Mouse (Mus musculus): ENCODE measurements around the gene Capn2.

Gene Capn2

DNA sequence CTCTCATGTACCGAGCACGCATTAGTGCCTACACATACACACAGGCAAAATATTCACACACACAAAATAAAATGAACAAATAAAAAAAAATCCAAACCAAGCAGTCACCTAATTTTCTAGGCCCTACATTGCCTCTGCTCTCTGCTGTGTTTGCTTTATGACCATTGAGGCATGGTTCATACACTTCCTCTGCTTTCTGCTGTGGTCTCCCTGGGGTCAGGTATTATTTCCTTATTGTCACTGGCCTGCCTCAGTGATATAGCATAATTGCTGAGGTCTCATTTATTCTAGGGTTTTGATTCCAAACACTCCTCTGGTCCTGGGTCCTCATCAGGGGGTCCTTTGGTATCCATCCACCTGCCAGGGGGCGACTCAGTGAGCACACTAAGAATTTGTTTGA is 8.2 kb upstream of the Capn2 start:
- no peak for DNase-seq (ENCODE audit: low read depth, low spot score)

DNA sequence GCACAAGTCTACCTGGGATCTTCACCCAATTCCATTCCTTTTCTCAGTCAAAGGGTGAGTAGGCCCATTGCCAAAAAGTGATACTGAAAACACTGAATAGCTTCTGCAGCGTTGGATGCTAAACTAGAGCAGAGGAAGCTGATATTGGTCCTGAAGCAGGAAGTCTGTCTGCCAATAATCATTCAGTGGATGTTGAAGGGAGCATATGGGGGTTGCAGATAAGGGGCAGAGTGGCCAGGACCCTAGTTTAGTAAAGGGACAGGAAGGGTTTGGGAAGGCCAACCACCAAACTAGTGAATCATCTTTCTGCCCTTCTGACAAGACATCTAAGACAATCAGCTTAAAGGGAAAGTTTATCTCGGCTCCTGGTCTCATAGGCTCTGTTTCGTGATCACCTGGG is 6.3 kb upstream of the Capn2 start:
- no peak for DNase-seq (ENCODE audit: low read depth, low spot score)

DNA sequence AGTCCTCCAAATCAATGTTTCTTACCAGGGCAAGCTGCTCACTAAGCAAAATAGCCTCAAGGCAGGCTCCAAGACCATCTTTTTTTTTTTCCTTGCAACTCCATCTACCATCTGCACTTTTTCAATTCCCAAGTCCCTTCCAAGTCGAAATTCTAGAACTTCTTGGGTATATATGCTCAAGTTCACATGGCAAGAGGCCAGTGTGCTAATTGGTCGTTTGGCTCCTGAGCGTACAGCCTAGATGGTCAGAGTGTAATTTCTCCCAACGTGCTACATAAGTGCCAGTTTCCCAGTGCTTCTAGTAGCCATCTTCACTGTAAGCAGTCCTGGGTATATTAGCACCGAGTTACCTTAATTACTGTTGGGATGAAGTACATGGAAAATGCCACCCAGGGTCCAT is 5.6 kb upstream of the Capn2 start:
- no peak for DNase-seq (ENCODE audit: low read depth, low spot score)

DNA sequence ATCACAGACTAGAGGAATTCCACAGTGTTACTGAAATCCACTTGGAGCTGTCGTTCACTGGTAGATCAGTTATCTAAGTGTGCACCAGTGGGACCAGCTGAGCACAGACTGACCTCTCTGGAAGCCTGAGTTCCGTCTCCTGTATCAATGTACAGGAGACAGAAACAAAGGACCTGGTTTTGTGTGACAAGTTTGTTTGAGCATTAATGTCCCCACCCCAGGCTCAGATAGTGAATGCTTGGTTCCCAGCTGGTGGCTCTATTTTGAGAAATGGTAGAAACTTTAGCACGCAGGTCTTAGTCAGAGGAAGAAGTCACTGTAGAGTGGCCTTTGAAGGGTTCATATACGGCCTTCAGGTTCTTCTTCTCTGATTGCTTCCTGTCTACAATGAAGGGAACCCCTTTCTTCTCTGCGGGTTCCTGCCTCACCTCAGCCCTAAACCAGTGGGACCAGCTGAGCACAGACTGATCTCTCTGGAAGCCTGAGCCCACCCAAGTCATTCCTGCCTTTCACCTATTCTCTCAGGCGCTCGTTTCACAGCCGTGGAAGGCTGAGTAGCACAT is 3.6 kb upstream of the Capn2 start:
- no peak for DNase-seq (ENCODE audit: low read depth, low spot score)

DNA sequence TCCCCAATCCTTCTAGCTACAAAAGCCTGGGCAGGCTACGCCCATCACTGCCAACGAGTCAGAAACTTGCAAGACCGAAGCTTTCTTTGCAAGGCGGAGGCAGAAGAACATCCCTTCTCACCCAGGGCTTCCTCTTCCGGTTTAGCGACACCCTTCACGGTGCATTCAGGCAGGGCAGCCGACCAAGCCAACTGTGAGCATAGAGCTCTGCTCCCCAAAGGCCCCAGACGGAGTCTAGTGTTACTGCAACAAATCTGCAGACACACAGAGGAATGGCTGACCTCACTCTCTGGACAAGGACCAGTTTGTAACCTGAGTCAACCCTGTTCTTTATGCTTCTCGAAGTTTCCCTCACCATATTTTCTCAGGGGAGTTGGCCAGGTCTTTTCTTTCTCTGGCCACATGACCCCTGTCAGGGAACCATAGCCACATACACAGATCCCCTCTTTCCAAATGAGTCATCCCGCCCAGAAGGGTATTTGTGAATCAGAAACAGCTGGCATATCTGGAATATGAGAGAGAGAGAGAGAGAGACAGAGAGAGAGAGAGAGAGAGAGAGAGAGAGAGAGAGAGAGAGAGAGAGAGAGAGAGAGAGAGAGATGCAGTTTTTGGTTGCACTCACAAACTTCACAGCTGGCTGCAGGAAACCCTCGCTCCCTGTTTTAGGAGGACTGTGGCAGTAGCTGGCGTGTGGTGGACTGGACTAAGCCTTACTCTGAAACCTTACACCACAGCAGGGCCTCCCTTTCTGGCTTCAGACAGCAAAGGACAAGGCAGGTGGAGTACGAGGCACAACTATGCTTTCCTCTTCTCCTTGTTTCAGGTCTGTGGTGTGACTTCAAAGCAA is 2.9 kb upstream of the Capn2 start:
- no peak for DNase-seq (ENCODE audit: low read depth, low spot score)

DNA sequence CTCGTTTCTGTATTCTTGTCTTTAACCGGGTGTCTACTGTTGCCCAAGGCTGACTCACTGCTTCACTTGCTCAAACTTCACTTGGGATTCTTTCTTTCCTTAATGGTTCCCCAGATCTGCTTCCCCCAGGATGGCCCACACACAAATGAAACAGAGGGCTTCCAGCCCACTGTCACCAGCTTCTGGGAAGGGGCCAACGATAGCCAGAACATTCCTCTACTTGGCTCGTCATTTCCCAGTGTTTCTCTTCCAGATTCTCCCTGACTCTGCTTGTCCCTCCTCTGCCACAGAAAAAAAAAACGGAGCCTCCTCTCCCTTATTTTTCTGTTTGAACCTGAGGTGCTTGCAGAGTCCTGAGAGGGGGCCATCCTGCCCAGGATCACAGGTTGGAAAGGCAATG is 1.9 kb upstream of the Capn2 start:
- no peak for DNase-seq (ENCODE audit: low read depth, low spot score)

DNA sequence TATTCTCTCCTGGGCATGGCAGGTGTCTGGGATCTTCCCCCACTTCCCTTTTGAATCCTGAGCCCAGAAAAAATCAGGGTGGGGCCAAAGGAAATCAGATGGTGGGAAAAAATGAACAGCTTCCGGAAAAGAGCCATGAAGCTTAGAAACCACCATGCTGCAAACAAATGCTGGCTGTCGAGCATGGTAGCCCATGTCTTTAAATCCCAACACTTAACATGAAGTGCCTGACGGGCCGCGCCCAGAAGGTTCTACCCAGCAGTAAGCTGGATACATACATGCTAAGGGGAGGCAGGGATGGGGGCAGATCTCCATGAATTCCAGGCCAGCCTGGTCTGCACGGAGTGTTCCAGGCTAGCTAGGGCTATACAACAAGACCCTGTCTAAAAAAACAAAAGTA is 1.4 kb upstream of the Capn2 start:
- DNase-seq (ENCODE audit: low read depth, low spot score): no peak

DNA sequence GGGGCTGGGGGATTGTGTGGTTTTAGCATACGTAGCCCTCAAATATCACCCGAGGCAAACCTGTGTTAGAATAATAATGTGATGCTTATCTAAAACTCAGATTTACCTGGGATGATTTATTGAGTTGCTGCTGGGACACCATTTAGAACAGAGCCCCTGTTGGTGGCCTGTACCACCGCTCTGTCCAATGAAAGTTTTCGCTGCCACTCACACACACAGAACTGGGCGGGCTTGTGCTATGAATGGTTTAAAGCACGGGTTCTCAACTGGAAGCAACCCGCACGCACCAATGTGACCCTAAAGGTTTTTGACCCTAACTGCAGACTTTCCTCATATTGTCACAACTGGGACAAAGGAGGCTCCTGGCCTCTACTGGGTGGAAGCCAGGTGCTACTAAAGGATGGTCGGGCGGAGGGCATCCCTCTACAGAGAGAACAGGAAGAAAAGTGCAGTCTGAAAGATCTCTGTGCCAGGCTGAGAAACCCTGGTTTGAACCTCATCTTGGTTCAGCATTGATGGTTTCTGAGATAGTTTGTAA is 804 bp upstream of the Capn2 start:
- DNase-seq (ENCODE audit: low read depth, low spot score): no peak

DNA sequence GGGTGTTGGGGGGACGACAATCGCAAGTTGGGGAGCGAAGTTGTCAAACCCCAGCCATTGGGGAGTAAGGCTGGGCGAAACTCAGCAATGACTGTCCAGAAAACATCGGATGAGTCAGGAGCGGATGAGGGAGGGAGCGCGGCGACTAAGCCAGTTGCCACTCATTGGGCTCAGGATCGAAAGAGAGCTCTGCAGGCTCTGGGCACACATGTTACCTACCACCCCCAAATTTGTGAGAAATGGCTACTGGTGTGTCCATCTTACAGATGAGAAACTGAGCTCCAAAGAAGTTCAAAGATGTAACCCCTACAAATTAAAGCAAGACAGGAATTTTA is 236 bp upstream of the Capn2 start:
- no peak for DNase-seq (ENCODE audit: low read depth, low spot score)

DNA sequence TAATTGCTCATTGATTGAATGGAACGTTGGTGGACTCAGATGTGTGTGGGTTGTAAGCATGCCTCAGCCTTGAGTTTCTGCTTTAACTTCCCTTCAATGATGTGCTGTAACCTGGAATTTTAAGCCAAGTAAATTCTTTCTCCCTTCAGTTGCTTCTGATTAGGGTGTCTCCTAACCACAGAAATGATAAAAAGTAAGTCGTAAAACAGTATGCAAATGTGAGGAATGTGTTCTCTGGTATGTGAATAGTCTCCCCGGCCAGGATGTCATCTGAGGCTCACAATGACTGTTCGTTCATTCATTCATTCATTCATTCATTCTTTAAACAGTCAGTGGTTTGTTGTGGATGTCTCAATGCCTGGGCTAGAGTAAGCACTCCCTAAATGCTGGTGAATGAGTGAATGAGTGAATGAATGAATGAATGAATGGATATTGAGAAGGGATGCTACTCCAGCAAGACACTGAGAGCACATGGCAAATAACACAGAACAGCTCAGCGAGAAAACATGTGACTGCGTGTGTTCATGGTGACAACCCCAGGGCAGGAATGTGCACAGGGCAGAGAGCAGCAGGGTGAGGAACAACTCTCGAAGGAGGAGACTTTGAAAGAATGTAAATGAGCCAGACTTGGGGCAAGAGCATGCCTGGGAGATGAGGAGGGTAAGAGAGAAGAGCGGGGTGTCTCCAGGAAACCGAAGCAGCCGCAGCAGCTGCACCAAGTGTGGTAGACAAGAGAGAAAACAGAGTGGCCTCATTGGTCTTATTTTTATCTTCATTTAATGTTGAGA is 2.4 kb downstream of the Capn2 start:
- no peak for DNase-seq (ENCODE audit: low read depth, low spot score)

DNA sequence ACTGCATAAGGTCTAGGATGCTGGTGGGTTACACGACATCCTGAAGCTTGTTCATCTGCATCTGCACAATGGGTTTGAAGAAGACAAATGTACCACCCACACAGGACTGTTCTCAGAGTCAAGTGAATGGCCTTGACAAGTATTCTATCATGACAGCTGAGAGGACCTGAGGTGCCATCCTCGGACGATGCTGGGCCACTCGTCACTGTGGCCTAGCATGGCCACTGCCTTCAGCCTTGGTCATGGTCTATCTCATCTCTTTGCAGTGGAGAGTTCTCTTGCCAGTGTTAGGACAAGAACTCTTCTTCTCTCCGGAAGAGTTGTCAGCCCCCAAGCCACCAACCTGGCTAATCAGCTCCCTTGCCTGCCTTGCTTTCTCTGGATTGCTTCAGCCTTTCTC is 3.7 kb downstream of the Capn2 start:
- DNase-seq (ENCODE audit: low read depth, low spot score): no peak

DNA sequence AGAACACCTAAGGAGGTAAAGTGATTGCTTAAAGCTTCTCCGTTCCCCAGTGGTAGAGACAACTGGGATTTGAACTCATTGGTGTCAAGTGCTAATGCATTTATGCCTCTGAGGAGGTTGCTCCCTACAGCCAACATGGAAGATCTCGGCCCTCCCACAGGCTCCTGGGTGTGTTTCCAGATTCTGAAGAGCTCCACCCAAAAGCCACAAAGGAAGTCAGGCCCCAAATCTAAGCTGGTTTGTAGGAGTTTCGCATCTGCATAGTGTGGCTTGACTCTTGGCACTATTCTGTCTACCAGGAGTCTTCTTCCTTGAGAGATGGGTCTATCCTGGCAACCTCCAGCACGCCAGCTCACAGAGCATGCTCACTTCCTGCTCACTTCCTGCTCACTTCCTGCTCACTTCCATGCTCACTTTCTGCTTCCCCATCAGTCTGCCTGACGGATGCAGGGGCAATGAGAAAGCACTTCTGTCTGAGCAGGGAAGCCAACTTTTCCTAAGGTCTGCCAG is 4.5 kb downstream of the Capn2 start:
- DNase-seq (ENCODE audit: low read depth, low spot score): no peak

DNA sequence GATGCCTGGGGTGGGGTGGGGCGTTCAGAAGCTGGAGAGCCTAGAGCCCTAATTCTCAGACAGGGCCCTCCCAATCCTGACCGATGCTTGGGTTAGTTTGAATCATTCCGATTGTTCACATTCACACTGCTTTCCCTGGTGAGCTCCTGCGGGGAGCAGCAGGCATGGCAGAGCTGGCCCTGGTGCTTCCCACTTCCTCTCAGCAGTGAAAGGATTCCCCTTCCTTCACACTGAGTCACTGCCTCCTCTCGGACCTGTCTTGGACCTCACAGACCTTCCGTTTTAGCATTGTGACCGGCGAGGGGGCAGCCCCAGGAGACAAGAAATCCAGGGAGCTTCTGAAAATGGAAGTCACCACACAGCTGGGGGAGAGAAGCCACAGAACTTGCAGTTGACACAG is 5.6 kb downstream of the Capn2 start:
- no peak for DNase-seq (ENCODE audit: low read depth, low spot score)

DNA sequence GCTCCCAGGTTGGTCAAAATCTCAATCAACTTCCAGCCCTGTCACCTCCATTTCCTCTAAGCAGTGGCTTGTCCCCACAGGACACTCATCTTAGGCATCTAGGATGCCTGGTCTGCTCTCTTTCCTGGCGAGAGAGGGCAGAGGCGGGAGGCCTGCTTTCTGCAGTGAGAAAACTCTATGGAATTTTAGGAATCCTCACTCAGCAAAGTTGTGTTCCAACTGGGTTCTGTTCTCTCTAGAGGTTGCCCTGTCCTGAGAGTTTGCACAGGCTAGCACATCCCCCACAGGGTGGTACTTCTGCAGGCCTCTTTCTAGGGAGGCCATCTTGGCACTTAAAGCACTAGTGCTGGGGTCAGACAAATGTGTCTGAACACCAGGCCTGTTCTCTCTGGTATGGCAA is 6.3 kb downstream of the Capn2 start:
- no peak for DNase-seq (ENCODE audit: low read depth, low spot score)

DNA sequence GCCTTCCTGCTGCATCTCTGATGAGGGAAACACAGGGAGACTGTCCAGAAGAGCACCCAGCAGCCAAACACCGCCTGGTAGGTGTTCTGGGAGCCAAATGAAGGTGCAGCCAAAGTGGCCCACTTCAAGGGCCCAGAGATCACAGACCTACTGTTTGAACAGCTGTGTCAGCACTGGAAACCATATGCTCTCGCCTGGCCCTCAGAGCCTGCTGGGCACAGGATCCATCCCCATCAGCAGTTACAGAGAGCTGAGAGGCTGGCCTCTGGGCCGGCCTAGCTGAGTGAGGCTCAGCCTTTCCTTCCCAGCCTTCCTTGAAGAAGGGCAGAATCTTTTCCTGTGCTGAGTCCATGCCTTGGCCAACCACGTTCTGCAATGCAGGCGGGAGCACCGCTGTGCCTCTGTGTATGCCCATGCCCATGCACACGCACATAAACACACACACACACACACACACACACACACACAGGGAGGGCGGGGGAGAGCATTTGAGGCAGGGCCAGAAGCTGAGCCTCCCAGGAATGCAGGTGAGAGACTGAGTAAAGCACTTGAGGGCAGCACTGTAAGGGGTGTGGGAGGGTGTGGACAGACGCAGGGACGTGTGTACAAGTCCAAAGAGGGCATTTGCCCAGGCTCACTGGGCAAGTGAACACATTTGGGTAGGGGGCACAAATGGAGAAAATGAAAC is 8.2 kb downstream of the Capn2 start:
- no peak for DNase-seq (ENCODE audit: low read depth, low spot score)

DNA sequence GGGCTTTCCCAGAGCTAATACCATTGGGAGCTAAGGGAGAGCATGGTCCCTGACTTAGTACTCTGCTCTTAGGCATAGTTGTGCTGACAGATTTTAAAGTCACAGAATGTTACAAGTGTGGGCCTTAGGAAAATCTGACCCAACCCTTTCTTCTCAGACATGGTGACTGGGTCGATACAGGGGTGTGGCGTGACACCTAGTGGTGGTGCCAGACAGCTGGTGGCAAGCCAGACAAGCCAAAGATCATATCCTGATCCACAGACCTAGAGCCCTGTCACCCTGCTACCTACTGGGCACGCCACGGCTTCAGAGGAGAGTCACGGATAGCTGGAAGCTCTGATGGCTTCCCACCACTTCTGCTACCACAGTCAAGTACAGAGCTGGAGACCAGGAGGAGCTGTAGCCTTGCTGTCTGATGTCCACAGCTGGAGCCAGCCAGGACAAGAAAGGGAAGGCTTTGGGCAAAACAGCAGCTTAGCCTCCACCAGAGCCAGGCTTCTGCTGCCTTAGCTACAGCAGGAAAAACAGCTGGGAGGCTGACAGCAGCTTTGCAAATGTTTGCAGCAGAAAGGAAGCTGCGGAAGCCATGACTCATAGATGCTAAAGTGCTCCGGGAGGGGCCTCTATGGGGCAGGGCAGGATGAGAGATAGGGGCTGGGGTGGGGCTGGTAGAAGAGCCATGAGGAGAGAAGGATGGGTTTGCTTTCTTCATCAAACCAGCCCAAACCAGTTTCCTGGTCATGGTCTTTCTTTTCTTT is 11.0 kb downstream of the Capn2 start:
- no peak for DNase-seq (ENCODE audit: low read depth, low spot score)

DNA sequence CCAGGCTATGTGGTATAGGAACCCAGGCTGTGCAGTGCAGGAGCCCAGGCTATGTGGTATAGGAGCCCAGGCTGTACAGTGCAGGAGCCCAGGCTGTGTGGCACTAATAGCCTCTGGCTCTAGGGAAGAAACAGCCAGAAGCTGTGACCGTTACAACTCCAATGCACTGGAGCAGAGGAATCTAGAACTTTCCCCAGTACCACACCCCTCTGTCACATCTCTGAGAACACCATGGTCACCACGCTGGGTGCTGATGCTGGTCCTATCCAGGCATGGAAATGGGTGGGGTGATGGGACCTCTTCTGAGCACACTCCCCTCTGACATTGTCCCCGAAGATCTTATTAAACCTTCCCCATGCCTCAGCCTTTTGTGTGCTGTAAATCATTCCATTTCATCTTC is 12.1 kb downstream of the Capn2 start:
- no peak for DNase-seq (ENCODE audit: low read depth, low spot score)

DNA sequence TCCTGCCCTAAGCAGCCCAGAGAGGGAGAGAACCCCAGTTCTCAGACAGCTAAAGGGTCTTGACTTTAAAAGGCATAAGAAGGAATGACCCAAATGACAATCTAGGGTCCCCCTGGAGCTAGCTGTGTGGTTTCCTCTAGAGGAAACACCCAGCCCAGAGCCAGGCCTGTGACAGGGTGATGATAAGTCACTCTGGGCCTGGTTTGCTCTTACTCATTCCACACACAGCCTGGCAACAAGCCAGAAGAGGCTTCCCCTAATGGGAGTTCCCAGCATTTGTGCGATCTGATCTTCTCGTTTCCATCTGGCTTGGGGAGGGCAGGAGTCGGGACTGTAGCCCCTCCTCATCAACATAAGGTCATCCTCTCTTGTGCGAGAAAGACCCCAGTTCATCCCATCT is 13.2 kb downstream of the Capn2 start:
- no peak for DNase-seq (ENCODE audit: low read depth, low spot score)

DNA sequence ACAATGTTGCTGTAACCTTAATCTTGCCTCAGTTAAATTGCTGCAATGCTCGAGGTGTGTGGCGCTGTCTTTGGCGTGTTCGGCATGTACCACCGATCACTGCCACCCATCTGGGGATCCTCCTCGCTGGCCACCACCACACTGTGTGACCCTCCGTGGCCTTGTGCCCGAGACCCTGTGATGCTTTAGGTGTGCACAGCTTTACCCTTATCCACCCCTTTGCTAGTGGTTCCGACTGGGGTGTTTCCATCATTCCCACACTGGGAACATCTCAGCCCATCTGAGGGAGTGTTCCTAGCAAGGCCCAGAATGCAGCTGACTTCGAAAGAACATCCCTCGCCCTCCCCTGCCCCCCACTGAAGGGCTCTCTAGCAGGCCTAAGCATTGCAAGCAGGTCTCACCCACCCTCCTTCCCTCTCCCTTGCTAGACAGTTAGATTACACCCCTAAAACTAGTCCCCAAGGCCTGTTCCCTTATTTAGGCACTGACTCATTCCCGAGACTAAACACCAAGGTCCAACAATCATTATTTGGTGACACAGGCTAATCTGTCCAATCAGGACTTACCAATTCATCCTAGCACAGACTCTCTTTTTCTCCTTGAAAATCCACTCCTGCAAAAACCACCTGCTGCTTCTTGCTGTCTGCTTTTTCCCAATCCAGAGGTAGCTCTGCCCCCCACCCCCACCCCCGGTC is 14.1 kb downstream of the Capn2 start:
- DNase-seq (ENCODE audit: low read depth, low spot score): no peak

DNA sequence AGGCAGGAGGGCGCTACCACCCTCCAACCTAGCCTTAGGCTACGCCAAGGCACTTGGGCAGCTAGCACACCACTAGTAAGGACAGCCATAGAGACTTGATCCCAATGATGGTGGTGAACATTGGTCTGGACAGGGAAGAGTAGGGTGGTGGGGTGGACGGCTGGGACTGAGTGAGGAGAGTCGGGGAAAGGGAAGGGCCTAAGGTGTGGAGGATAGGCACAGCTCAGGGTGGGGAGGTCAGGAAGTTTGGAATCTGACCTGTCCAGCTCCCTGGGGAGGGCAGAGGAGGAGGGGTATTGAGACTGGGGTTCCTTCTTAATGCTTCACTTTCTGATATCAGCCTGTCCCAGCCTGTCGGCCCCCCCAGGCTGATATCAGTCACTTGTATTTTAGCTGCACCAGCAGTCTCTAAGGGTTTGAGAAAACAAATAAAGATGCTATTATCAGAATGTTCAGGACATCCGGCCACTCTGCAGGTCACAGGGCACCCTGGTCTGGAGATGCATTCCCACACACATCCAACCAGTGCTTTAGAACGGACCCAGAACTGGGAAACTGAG is 14.8 kb downstream of the Capn2 start:
- no peak for DNase-seq (ENCODE audit: low read depth, low spot score)
